ENCODE assay signal across 22 mouse cellular contexts in the genomic region with DNA sequence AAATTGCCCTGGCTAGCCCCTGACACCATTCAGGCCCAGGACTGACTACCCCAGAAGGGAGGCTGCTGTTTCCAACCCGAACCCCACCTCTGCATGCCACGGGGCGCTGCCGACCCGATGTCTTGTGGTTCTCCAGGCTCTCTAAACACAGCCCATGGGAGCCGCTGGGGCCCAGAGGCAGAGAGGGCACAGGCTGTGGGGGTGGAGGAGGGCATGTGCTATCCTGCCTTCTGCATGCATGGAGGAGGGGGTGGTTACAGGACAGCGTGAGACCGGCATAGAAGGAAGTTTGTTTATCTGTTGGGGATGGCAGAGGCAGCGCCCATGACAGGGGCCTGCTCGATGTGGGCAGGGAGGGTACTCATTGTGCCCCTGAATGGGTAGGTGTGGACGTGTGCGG. TPM values are rescaled to one million over a fixed set of nuclear protein-coding genes. Genes with fewer than 3 reads are reported as not detected.
DNase-seq lines count a peak whose midpoint lies in the region; ATAC-seq lines count a peak whose summit lies in the region.
"Had no signal": no experiment of that assay in that cellular context is flagged by ENCODE, and none has a peak within 500 bp of the region (broad histone marks: within the 10 kb centered on the region; RNA-seq: fewer than 3 reads in every experiment).

No protein-coding gene starts in this region.

- H3K4me2 ChIP-seq in embryonic facial prominence, embryonic 15.5 days (replicated peaks), result no peak overlapping the region
- no peak overlapping the region for H3K4me2 ChIP-seq in stomach, embryonic 16.5 days (ENCODE audit: low read depth, low read length)
- H3K4me2 ChIP-seq: heart, embryonic 13.5 days; hindbrain, embryonic 15.5 days had no signal

- WGBS in heart, embryonic 10.5 days, result 76% methylated on average over 12 of the region's 12 CpGs
- WGBS in embryonic facial prominence, embryonic 15.5 days, result 67% methylated on average over 12 of the region's 12 CpGs
- 72% methylated on average over 12 of the region's 12 CpGs for WGBS in stomach, embryonic 16.5 days

- no peak overlapping the region for H3K9ac ChIP-seq in embryonic facial prominence, embryonic 15.5 days
- peak overlapping the region; percentile 46; the same call in 1 of the 2 replicates for H3K9ac ChIP-seq in stomach, embryonic 16.5 days (ENCODE audit: low read length)
- H3K9ac ChIP-seq: heart, embryonic 13.5 days; hindbrain, embryonic 15.5 days had no signal

- peaks cover 19% of the 10 kb centered on the region; the same call in 1 of the 2 replicates for H3K4me1 ChIP-seq in heart, embryonic 10.5 days
- H3K4me1 ChIP-seq in embryonic facial prominence, embryonic 15.5 days, result peaks cover 44% of the 10 kb centered on the region
- peaks cover 15% of the 10 kb centered on the region; the same call in 1 of the 2 replicates for H3K4me1 ChIP-seq in stomach, embryonic 16.5 days (ENCODE audit: control insufficient read depth, insufficient read depth, low read length)
- H3K4me1 ChIP-seq: hindbrain, embryonic 15.5 days had no signal

- H3K4me3 ChIP-seq in heart, embryonic 10.5 days, result no peak overlapping the region
- H3K4me3 ChIP-seq in embryonic facial prominence, embryonic 15.5 days (replicated peaks), result no peak overlapping the region
- no peak overlapping the region for H3K4me3 ChIP-seq in stomach, embryonic 16.5 days (replicated peaks; ENCODE audit: low read length)
- H3K4me3 ChIP-seq: heart, embryonic 13.5 days; hindbrain, embryonic 15.5 days had no signal

- peaks cover 6% of the 10 kb centered on the region; the same call in 1 of the 2 replicates for H3K27me3 ChIP-seq in heart, embryonic 10.5 days (ENCODE audit: insufficient read depth, poor library complexity, severe bottlenecking)
- H3K27me3 ChIP-seq in embryonic facial prominence, embryonic 15.5 days, result no peaks in the 10 kb centered on the region
- no peaks in the 10 kb centered on the region for H3K27me3 ChIP-seq in stomach, embryonic 16.5 days (ENCODE audit: control insufficient read depth, insufficient read depth, low read length)
- H3K27me3 ChIP-seq: hindbrain, embryonic 15.5 days; Patski had no signal

- no peaks in the 10 kb centered on the region for H3K36me3 ChIP-seq in heart, embryonic 10.5 days
- H3K36me3 ChIP-seq in embryonic facial prominence, embryonic 15.5 days, result no peaks in the 10 kb centered on the region
- H3K36me3 ChIP-seq in stomach, embryonic 16.5 days (ENCODE audit: control insufficient read depth, insufficient read depth, low read length), result no peaks in the 10 kb centered on the region
- H3K36me3 ChIP-seq: heart, embryonic 13.5 days; hindbrain, embryonic 15.5 days had no signal

- peak overlapping the region; percentile 30; the same call in 1 of the 2 replicates for H3K27ac ChIP-seq in heart, embryonic 10.5 days
- H3K27ac ChIP-seq in embryonic facial prominence, embryonic 15.5 days (replicated peaks), result no peak overlapping the region; the same call in 1 of the 2 replicates
- H3K27ac ChIP-seq in stomach, embryonic 16.5 days (ENCODE audit: low read length), result peak overlapping the region; percentile 81; the same call in 1 of the 2 replicates
- H3K27ac ChIP-seq: heart, embryonic 13.5 days; hindbrain, embryonic 15.5 days had no signal

- ATAC-seq in embryonic facial prominence, embryonic 15.5 days (ENCODE audit: insufficient number of reproducible peaks, low FRiP score, low TSS enrichment, low read depth), result peak; percentile 43; the same call in 1 of the 2 replicates
- ATAC-seq in stomach, embryonic 16.5 days (ENCODE audit: insufficient read depth, low FRiP score), result peak; percentile 32; the same call in 1 of the 2 replicates
- ATAC-seq: activated CD4-positive, CD25-positive, alpha-beta regulatory T cell, adult 4 months; forebrain, embryonic 14.5 days; Patski had no signal

- no peak for DNase-seq in heart, embryonic 10.5 days (ENCODE audit: low spot score)
- no peak for DNase-seq in heart, adult 11 months
- DNase-seq in urinary bladder, postnatal 14 days (ENCODE audit: low spot score), result peak; percentile 50
- DNase-seq in urinary bladder, postnatal 10 days (ENCODE audit: low spot score), result no peak
- DNase-seq in gastrocnemius, postnatal 10 days, result no peak
- no peak for DNase-seq in adipocyte (ENCODE audit: low spot score)
- DNase-seq: adrenal gland, adult 2 months; adrenal gland, postnatal 25 days; cerebellum, adult 2 months; cerebellum, postnatal 10 days; heart, postnatal 36 days had no signal

- no peaks in the 10 kb centered on the region for H3K9me3 ChIP-seq in heart, embryonic 10.5 days
- no peaks in the 10 kb centered on the region for H3K9me3 ChIP-seq in embryonic facial prominence, embryonic 15.5 days (replicated peaks)
- no peaks in the 10 kb centered on the region for H3K9me3 ChIP-seq in stomach, embryonic 16.5 days (replicated peaks; ENCODE audit: control insufficient read depth, low read length)
- H3K9me3 ChIP-seq: heart, embryonic 13.5 days; hindbrain, embryonic 15.5 days had no signal

RNA-seq across cellular contexts. Expression of gene Fam131c, which starts 18.0 kb away (rescaled TPM):
- 0.62 and 1.2 TPM in 2 replicates for polyA plus RNA-seq in heart, embryonic 10.5 days (2016; fragmentation: Nextera tagmentation; extraction: Ambion mirVana)
- polyA plus RNA-seq in embryonic facial prominence, embryonic 15.5 days (2015; fragmentation: Nextera tagmentation; extraction: Ambion mirVana), result 3.6 and 4.3 TPM in 2 replicates
- polyA plus RNA-seq in stomach, embryonic 16.5 days (2015; fragmentation: Nextera tagmentation; extraction: Ambion mirVana), result 3.0 and 3.5 TPM in 2 replicates
- total RNA-seq in gastrocnemius, postnatal 10 days (2021), result under 1 TPM in 1 of 2 experiments, not detected in 1; 0.16 TPM
- polyA plus RNA-seq: activated CD4-positive, CD25-positive, alpha-beta regulatory T cell, adult 4 months had no signal

RNA-seq across cellular contexts. Expression of gene Clcnka, which starts 48.5 kb away (rescaled TPM):
- 0.11 and 0.44 TPM in 2 replicates for polyA plus RNA-seq in heart, embryonic 10.5 days (2016; fragmentation: Nextera tagmentation; extraction: Ambion mirVana)
- 0.46 and 0.51 TPM in 2 replicates for polyA plus RNA-seq in embryonic facial prominence, embryonic 15.5 days (2015; fragmentation: Nextera tagmentation; extraction: Ambion mirVana)
- polyA plus RNA-seq in stomach, embryonic 16.5 days (2015; fragmentation: Nextera tagmentation; extraction: Ambion mirVana), result 0.17 TPM in 1 of 2 replicates, not detected in the other
- 1 to 10 TPM; 1.2 to 1.3 TPM for total RNA-seq in gastrocnemius, postnatal 10 days (2021)
- total RNA-seq: adrenal gland, adult 2 months; adrenal gland, postnatal 25 days; gastrocnemius, adult 8-10 months; heart, adult 8-10 months; heart, postnatal 36 days had no signal
- polyA plus RNA-seq: activated CD4-positive, CD25-positive, alpha-beta regulatory T cell, adult 4 months; C2C12; cerebellum, adult 2 months; forebrain, embryonic 14.5 days; heart, embryonic 13.5 days; heart, postnatal 0 days had no signal

RNA-seq across cellular contexts. Expression of gene Epha2, which starts 49.0 kb away (rescaled TPM):
- 5.2 and 6.3 TPM in 2 replicates for polyA plus RNA-seq in heart, embryonic 10.5 days (2016; fragmentation: Nextera tagmentation; extraction: Ambion mirVana)
- polyA plus RNA-seq in embryonic facial prominence, embryonic 15.5 days (2015; fragmentation: Nextera tagmentation; extraction: Ambion mirVana), result 7.4 and 7.6 TPM in 2 replicates
- polyA plus RNA-seq in stomach, embryonic 16.5 days (2015; fragmentation: Nextera tagmentation; extraction: Ambion mirVana), result 9.5 and 12.1 TPM in 2 replicates
- 1 to 10 TPM; 3.9 to 5.9 TPM for total RNA-seq in gastrocnemius, postnatal 10 days (2021)
- polyA plus RNA-seq: activated CD4-positive, CD25-positive, alpha-beta regulatory T cell, adult 4 months had no signal
